Mouse (Mus musculus): ENCODE results near the gene Grk2.

GRCm38 (mm10) chr19:4300852-4301734 is 4.9 kb downstream of the Grk2 start:
- no peak for TF ChIP-seq CTCF (IDR thresholded peaks at IDR 0.05)
- no peak for TF ChIP-seq EP300 (IDR thresholded peaks at IDR 0.05)
